Mouse (Mus musculus) gastrocnemius, postnatal 4 days (tissue): Measurements from ENCODE around the gene Stx2. TPM values are rescaled to one million over a fixed set of nuclear protein-coding genes. Genes with fewer than 3 reads are reported as not detected.
"Not testable (repeated sequence)": the region's sequence is repeated elsewhere in the genome, so short reads cannot be mapped to it uniquely, and the experiment has no call there.

Source experiments
- DNase-seq, 2 experiments: peaks; one replicate each; pipeline ENCODE4 v3.0.0; 2021 to 2022; ENCODE audit warnings: low spot score in 2 of 2, mixed read lengths in 2 of 2
- total RNA-seq, 2 experiments: library from RNA; stranded (reverse); gene quantifications; 2 replicates each; pipeline ENCODE4 v1.2.3; 2021

Stx2 gene
- total RNA-seq, 2 experiments from 2014 or later: 24.5 to 29.0 TPM

DNA sequence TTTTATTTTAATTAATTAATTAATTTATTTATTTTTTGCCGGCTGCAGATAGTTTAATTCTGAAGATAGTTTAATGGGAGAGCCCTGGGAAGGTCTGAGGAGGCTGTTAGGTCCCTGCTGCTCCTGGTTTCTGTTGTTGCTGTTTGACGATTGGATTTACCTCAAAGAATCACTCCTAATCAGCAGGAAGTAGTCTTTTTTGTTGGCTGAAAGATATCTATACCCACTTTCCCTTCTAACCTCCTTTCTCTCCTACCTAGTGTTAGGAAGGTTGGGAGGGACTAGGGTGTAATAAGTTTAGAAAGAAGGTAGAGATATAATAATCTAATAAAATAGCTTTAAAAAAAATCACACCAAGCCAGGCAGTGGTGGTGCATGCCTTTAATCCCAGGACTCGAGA is 6.6 kb upstream of the Stx2 start:
- no peak for DNase-seq

DNA sequence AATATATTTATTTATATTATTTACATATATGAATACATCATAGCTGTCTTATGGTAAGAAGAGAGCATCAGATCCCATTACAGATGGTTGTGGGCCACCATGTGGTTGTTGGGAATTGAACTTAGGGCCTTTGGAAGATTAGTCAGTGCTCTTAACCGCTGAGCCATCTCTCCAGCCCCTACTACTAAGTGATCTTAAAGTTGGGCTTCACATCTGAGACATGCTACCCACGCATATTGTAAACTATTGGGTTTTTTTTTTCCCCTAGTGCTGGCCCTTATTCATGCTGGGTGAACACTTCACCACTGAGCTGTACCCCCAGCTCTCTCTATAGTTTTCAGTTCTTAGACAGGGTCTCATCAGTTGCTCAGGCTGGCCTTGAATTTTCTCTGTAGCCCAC is 2.6 kb upstream of the Stx2 start:
- DNase-seq: no peak

DNA sequence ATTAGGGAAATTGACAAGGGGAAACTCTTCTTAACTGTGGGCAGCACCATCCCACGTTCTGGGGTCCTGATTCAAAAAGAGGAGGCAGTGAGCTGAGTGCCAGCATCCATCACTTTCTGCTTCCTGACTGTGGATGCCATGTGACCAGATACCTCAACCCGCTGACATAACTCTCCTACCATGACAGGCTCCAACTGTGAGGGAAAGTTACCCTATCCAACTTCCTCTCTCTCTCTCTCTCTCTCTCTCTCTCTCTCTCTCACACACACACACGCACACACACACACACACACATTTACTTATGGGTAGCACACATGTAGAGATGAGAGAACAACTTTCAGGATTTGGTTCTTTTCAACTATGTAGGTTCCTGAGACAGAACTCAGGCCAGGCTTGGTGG is 1.2 kb upstream of the Stx2 start:
- no peak for DNase-seq

DNA sequence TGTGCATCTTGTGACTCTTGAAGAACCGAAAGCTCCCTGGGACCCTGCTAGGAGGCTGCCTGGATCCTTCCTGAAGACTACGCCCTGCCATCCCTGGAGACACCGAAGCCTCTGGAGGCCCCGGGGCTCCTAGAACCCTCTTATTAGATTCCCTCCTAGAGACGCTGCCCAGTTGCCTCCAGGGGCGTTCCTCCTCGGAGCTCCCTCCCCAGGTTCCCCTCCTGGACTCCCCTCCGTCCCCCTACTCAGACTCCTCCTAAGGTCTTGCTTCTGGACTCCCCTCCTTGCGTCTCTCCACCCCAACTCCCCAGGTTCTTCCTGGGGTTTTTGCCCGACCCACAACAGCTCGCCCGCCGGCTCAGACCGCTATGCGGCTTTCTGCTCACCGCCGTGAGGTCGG is 366 bp downstream of the Stx2 start:
- DNase-seq: peak in 1 of 2 experiments; percentile 29

DNA sequence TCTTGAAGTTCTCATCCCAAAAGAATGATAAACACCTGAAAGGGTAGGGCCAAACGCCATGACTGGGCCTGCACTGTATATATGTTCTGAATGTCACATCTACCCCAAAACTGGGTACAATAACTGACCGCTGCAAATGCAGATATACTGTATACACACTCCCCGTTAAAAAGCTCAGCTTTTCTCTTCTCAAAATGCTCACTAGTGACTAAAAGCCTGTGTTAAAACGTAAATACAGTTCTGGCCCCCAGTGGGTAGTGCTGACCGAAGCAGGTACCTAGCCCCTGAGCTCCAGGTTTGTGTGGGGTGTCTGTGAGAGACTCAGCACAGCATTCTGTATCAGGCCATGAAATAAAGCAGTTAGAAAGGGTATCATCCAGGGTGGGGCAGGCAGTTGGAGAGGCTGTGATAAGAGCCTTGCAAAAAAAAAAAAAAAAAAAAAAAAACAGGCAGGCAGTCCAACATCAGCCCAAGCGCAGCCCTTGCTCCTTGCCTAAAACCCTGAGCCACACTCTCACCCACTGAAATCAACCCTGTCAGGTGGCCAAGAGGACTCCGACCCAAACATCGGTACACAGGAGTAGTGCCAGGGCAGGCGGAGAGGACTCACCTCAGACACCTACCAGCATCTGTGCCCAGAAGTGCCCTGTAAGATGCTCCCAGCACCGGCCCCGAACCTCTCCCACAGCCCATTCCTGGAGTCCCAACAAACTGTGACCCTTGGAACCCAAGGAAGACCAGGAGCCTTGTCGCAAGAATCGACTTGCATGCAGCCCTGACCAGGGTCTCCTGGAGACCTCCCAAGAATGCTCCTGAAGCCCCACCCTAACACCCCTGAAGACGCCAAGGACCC is 1.0 kb downstream of the Stx2 start:
- DNase-seq: no peak

DNA sequence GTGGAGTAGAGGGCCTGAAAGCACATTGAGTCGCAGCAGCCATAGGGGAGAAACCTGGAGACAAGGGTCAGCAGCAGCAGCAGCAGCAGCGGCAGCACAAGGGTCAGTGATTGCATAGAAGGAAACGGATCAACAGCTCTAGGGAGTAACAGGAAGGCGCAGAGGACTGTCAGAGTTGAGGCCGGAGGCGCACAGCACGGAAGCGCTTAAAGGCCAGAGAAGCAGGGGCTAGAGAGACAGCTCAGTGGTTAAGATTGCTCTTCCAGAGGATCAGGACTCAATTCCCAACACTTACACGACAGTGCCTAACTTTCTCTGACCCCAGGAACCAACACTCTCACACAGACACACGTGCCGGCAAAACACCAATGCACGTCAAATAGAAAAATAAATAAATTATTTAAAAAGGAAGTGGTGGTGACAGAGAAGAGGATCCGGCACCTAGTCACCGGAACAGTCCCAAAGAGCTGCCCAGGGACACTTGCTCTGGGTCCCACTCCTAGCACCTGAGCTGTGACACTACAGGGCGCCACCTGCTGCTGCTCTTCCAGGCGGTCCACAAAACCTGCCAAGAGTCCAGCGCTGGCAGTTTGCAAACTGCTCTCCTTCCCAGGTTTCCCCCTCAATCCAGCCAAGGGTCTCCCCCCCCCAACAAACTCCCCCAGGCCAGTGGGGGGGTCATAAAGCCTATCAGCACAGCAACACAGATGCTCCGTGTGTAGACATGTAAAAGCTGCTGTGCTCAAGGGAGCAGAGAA is 2.2 kb downstream of the Stx2 start:
- DNase-seq: no peak

DNA sequence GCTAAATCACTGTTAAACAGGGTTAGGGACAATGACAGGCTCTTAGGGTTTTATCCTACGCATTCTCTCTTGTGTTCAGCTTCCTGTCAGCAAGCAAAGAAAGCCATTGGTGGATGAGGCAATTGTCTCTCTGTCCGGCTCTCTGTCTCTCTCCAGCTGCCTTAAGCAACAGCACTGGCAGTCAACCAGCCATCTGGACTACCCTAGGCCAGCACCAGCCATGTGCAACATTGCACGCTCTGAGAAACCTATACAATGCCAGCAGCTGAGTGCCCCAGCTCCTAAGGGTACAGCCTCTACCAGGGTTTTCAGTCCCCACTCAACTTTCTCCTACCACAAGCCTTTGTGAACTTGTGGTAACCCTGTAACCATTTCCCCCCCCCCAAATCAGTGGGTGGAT is 3.0 kb downstream of the Stx2 start:
- no peak for DNase-seq

DNA sequence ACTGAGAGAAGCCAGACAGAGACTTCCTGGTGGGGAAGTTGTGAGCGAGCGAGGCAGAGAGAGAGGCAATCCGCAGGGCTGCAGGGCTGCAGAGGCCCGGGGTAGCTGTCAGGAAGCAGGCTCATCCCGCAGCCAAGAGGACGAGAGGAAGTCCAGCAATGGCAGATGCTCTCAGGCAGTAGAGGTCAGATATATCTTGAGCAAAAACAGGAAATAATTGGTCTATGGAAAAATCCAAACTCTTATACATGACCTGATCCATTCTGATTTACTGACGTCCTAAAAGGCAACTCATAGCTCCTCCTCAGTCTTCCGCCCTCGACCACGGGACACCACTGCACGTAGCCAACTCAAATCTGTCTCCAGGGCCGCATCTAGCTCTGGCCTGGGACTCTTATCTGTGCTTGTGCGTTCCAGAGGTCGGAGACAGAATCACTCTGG is 5.8 kb downstream of the Stx2 start:
- no peak for DNase-seq

DNA sequence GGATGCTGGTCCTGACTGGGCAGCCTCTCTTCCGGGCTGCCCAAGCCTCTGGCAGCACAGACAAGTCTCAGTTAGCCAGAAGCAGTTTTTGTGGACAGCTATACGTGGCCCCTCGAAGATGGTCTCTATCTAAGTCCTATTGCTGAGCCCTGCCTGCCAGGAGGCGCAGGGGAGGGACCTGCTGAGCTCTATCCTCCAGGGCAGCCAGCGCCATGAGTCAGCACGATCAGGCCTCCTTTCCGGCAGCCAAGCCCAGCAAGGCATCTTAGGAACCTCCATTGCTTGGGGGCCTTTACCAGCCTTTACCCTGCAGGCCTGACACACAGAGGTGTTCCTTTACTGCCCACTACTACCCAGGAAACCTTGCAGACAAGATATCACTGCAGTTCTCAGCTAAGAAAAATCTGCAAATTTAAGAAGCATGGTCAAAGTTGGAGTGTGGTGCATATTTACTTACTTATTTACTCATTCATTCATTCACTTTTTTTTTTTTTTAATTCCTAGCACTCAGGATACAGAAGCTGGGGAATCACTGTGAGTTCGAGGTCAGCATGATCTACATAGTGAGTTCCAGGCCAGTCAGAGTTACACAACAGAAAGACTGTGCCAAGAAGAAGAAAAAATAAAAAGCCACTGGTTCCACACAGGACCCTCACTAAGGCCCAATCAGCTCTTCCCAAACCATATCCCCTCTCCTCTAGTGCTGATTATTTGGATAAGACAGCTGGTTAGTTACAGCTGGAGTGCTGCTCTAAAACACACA is 7.5 kb downstream of the Stx2 start:
- DNase-seq: no peak

DNA sequence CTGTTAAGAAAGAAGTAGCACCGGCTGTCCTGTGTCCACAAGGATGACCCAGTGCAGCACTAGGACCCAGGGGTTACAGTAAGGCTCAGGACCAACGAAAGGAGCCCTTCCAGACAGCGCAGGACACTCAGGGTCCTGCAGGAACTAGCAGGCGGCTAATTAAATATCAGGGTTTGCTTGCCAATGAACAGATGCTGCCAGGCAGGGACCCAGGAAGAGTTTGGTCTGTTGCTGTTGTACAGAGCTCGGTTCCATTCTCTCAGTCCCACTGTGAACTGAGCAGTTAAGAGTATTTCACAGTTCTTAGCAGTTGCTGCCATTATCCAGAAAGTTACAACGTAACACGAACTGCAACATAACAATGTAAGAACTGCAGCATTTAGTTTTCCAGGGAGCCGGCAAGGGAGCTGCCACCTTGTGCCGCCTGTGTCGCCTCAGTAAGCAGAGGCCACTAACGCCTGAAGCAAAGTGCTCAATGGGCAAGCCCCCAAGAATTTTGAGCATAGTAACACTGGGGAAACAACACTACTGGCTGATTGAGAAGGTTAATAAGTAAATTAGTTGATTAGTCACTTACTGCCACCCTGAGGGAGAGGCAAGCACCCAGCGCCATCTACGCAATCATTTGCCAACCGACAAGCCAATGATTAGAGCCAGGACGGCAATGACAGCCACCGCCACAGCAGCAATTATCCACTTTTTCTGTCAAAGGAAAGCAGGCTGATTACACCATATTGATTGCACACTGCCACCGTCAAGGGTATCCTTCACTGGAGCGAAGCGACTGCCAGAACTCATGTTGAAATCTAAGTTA is 21.0 kb downstream of the Stx2 start:
- no peak for DNase-seq

DNA sequence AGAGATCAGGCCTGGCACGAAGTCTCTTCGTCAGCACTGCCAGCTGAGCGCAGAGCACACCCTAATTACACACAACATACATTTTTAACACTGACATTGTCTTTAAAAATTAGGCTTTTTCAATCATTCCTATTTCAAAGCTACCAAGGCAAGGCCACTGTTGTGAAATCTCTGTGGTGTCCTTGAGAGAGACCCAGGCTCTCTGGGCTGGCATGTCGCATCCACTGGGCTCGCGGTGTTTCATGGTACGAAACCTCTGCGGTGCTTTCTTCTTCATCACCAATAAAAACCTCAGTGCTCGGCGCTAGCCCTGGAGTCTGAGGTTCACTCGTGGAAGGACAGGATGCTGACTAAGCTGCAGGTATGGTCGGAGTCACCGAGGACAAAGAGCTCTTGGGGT is 22.4 kb downstream of the Stx2 start:
- no peak for DNase-seq

DNA sequence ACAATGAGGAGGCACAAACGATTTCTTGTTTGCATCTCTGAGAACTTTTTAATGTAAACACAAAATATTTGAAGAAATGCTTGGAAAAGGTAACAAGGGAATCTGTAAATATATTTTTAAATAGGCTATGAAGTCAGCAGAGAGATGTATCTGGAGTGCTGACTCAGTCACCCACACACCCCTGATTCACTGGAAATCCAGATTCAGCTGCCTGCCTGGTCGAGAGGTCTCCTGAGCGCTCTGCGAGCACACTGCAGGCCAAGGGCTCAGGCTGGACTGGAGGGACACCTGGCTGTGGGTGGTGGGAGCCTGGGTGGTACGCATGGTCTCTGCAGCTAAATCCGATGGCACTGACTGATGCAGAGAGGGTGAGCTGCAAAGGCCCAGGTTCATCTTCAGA is 23.8 kb downstream of the Stx2 start:
- DNase-seq: no peak

DNA sequence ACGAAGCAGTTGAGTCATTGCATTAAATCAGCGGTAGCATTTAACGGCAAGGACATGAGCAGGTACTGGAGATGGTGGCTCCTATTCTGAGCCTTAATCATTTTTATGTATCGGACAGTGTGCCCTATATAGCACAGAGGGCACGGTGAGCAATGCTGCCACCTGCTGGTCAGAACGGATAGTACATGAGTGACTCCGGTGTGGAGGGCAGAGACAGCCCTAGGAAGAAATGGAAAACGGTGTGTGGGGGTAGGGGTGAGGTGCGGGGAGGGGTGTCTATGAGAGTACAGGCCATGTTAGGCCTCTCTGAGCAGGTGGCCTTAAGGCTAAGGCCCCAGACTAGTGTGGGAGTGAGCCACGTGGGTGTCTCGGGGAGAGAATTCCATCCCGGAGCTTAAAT is 26.8 kb downstream of the Stx2 start:
- DNase-seq: peak; percentile 55 to 59

DNA sequence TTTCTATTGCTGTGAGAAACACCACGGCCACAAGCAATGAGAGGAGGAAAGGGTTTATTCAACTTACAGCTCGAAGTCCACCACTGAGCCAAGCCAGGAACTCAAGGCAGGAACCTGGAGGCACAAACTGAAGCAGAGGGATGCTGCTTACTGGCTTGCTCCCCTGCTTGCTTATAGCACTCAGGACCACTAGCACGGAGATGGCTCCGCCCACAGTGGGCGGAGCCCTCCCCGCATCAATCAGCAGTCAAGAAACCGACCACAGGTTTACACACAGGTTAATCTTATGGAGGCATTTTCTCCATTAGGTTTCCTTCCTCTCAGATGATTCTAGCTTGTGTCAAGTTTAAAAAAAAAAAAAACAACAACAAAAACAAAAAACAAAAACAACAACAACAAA is 27.5 kb downstream of the Stx2 start:
- no peak for DNase-seq

DNA sequence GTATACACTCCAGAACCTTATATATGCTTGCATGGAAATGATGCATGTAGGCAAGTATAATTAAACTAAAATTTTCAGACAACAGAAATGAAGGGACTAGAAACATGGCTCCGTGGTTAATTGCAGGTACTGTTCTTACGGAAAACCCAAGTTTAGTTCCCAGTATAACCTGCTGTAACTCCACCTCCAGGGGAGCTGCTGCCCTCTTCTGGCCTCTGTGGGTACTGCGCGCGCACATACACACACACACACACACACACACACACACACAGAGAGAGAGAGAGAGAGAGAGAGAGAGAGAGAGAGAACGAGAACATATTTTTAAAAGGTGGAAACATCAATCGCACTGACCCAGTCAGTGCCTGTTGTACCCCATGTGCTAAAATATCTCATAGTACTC is 29.4 kb downstream of the Stx2 start:
- no peak for DNase-seq

DNA sequence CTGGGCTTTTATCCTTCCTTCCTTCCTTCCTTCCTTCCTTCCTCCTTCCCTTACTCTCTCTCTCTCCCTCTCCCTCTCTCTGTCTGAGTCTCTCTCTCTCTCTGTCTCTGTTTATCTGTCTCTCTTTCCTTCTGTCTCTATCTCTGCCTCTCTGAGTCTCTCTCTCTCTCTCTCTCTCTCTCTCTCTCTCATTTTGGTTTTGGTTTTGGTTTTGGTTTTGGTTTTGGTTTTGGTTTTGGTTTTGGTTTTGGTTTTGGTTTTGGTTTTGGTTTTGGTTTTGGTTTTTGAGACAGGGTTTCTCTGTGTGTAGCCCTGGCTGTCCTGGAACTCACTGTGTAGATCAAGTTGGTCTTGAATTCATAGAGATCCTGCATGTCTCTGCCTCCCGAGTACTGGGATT is 30.9 kb downstream of the Stx2 start:
- DNase-seq: not testable (repeated sequence)

DNA sequence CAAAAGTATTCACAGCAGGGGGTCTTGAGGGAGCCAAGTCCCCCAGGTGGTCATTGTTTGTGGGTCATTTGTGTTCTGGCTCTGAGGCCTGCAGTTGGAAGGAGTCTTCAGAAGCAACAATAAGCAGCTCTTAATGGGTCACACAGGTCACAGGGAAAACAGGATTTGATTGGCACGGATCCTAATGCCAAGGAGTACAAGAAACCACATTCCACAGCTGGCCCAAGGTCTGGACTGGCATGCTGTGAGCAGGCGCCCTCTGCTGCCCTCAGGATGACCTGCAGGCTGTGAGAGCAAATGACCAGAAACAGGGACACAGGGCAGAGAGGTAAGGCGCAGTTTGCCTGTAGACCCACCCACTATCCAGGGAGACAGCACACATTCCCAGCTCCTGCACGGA is 32.1 kb downstream of the Stx2 start:
- no peak for DNase-seq

DNA sequence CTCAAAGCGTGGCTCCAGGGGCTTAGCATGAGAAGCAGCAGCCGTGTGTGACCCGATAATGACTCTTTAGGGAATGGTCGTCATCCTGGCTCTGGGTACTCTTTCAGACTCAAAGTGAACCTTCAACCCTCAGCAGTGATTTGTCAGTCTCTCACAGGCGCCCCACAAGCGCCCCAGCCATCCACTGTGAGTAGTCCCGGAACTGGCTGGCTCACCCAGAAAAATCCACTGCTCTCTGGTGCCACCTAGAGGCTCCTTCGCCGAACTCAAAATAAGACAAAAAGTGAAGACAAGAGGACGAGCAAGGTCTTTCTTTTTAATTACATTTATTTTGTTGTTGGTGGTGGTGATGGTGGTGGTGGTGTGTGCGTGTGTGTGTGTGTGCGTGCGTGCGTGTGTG is 37.1 kb downstream of the Stx2 start:
- DNase-seq: peak; percentile 40 to 51

DNA sequence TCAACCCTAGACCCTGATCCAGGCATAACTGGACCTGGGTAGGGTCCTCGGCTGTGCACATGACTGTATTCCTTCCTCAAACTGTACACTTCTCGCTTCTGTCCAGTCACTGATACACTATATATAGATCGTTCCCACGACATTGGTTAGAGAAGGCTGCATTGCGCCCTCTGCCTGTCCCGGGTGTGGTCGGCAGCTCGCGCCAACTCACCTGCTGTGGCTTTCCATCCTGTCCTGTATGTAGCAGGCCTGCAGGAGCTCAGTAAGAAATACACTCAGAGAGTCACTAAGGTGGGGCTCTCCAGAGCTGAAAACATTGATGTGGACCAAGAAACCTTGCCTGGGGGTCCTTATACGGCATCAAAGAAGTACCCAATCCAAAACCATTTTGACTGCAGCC is 37.5 kb downstream of the Stx2 start:
- DNase-seq: no peak

DNA sequence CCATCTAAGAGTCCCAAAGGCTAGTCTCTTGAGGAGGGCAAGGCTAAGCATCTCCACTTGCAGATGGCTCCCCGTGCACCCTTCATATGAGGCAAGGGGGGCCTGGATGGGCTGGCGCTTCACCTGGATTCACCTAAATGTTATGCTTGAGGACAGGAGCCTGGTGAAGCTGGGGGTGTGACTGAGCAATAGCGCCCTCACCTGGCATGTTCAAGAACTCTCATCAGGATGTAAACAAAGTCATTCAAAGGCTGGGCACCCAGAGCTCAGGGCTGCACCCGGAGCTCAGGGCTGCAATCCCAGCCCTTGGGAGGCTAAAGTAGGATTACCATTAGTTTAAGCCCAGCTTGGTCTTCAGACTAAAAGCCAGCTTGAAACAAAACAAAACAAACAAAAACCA is 44.0 kb downstream of the Stx2 start:
- no peak for DNase-seq

DNA sequence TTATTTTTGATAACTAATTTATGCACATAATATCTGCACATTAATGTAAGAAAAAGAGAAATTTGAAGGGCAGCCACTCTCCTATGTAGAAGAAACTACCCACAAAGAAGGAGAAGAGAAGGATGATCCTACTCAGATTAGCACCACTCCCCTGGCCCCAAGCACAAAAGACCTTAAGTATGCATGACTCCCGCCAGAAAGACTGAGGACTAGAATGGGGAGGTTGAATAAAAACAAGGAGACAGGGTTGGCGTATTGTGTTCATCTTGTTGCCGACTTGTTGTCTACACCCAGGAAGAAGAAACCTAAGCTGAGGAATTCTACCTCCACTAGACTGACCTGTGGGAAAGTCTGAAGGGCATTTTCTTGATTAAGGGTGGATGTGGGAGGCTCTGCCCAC is 49.5 kb downstream of the Stx2 start:
- DNase-seq: no peak
